Mouse (Mus musculus): ENCODE data around the gene Nsd1. TPM values are rescaled to one million over a fixed set of nuclear protein-coding genes. Genes with fewer than 3 reads are reported as not detected.
A peak's percentile ranks its signal among the peaks of the same experiment; 100 is the strongest.

Gene Nsd1
- total RNA-seq, 2 experiments from 2014 or later = 111 to 124 TPM

GRCm38 (mm10) chr13:55328641-55329040 is 119.1 kb downstream of the Nsd1 start:
- no peak for DNase-seq (ENCODE audit: low spot score in 2 of 2)

DNA sequence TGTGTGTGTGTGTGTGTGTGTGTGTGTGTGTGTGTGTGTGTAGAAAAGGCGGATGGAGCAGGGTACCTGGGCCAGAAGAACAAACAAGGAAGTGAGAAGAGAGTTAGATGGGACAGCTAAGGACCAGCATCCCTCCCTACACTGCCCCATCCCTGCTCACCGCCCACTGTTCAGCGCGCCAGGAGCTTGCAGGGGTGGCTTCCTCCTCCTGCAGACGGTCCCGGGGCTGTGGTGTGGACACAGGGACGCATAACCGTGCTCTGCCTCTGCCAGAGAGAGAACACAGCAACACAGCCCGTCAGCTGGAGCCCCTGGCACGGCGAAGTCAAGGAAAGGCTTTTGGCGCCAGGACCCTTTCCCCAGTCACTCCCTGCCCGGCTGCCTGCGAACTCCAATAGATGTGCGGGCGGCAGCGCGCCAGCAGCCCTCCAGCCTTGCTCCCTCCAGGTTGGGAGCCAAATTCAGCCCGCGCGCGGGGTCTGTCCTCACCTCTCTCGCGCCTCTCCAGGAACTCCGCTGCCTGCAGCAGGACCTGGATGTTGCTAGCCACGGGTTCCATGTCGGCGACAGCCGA is 119.6 kb downstream of the Nsd1 start:
- no peak for DNase-seq (ENCODE audit: low spot score in 2 of 2)

- DNase-seq (ENCODE audit: low spot score in 2 of 2) = peak; percentile 75 to 79
These were observed 120.3 kb downstream of the Nsd1 start, which contains the start of gene Mxd3 for GRCm38 (mm10) chr13:55329683-55330566. Gene Mxd3 (minus strand): TSS chr13:55329823.

DNA sequence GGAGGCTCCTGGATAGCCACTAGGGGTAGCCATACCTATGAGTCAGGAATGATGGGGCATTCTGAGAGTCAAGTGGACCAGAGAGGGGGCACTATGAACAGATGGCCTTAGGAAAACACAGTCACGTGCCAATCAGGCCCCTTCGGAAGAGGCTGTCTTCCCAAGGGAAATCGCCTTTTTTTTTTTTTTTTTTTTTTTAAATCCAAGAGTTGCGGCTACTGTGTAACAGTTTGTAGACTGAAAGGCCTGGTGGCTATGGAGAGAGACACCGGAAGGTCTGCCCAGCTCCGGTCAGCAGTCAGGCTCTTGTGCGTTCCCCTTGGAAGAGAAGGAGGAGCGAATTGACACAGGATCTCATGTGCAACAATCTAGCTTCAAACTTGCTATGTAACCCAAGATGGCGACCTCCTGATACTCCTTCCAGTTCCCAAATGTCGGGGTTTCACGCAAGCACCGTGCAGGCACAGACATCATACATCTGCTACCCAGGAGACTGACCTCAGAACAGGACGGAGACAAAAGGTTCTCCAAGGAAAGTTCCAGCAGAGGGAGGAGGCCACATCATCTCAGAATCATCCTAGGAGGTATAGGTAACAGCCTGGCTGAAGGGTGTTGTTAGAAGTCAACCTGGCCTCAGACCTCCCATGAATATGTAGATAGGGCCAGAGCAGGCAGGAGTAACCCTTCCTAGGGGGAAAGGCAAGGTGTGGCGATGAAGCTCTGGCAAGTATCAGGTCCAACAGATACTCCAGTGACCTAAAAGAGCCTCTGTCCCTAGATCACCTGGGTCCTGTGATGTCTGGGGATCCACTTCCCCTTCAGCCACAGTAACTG is 121.2 kb downstream of the Nsd1 start:
- no peak for DNase-seq (ENCODE audit: low spot score in 2 of 2)

- no peak for DNase-seq (ENCODE audit: low spot score in 2 of 2)
These were observed 122.7 kb downstream of the Nsd1 start for GRCm38 (mm10) chr13:55332331-55332730.

DNA sequence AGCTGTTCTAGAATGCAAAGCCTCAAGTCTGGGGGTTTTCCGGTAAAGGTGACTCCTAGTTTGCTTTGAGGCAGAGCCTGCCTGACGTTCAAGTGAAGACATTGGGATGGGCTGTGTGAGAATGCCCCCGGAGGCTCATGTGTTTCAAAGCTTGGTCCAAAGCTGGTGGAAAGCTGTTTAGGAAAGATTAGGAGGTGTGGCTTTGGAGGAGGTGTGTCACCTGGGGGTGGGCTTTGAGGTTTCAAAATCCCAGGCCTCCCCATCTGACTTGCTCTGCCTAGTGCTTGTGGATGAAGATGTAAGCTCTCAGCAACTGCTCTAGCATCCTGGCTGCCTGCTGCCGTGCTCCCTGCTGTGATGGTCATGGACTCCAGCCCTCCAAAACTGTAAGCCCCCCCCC is 126.1 kb downstream of the Nsd1 start:
- DNase-seq (ENCODE audit: low spot score in 2 of 2) = no peak

GRCm38 (mm10) chr13:55337341-55337975 is 127.9 kb downstream of the Nsd1 start:
- no peak for DNase-seq (ENCODE audit: low spot score in 2 of 2)

- peak in 1 of 2 experiments; percentile 62 for DNase-seq (ENCODE audit: low spot score in 2 of 2)
These were observed 128.8 kb downstream of the Nsd1 start for GRCm38 (mm10) chr13:55338131-55339054.

- DNase-seq (ENCODE audit: low spot score in 2 of 2) = no peak
These were observed 129.7 kb downstream of the Nsd1 start for GRCm38 (mm10) chr13:55339259-55339658.

DNA sequence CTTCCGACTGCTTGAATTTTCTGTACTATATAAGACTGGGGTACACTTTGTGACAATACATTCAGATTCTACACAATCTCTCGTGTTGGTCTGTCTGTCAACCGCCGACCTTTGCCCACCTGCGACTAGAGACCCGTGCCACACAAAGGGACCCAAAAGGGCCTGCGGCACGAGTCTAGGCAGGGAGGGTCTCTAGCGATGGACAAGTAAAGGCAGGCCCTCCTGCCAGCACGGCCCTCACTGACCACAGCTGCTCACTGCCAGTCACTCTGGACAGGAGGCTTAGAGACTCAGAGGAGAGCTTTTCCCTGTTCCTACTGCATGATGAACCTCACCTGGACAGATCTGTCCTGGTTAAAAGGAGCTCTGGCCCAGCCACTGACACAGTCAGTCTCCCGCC is 132.9 kb downstream of the Nsd1 start:
- DNase-seq (ENCODE audit: low spot score in 2 of 2) = no peak

DNA sequence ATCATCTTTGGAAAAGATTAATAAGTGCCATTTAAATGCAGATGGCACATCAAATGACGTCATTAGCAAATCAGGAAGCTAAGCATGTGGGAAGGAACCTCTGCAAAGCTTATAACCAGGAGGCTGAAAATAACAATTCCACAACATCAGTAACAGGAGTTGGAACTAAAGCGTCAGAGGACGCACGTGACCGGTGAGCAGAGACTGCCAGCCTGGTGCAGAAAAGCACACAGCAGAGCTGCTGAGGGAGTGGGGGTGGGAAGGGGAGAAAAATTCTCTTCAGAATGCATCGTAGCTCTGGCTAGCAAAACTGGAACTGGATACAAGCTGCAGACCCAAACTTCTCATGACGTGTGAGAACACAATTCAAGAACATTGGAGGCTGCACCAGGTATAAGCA is 134.7 kb downstream of the Nsd1 start:
- DNase-seq (ENCODE audit: low spot score in 2 of 2) = peak; percentile 57 to 64

DNA sequence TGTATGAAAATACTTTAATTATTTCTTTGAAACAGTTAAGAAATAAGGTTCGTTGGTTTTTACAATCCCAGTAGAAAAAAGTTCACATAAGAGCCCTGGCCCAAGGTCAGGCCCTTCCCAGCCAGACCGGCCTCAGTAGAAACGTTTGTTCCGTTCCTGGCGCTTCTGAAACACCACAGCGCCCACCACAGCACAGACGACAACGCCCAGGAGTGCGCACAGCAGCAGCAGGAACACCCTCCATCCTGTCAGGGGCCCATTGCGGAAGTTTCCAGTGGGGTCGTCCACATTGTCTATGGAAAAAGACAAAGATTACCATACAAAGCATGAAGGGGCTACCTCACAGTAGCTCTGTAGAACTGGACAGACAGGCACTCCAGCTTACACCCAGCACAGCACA is 137.2 kb downstream of the Nsd1 start:
- DNase-seq (ENCODE audit: low spot score in 2 of 2) = no peak

DNA sequence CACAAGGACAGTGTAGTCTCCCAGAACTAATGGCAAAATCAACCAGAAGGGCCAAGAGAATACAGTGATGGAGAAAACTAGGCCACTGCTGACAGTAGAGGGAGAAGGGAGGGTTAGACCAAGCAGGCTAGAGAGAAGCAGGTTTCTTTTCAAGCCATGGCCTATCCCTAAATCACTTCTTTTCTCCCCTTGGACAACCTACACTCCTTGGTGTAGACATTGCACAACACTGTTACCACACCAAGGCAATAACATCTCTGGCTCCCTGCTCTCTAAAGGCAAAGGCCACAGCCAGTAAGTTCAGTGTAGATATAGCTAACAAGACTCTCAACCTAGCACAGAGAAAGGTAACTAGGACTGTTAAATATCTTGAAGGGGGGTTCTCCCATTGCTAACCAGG is 151.6 kb downstream of the Nsd1 start:
- DNase-seq (ENCODE audit: low spot score in 2 of 2) = no peak

DNA sequence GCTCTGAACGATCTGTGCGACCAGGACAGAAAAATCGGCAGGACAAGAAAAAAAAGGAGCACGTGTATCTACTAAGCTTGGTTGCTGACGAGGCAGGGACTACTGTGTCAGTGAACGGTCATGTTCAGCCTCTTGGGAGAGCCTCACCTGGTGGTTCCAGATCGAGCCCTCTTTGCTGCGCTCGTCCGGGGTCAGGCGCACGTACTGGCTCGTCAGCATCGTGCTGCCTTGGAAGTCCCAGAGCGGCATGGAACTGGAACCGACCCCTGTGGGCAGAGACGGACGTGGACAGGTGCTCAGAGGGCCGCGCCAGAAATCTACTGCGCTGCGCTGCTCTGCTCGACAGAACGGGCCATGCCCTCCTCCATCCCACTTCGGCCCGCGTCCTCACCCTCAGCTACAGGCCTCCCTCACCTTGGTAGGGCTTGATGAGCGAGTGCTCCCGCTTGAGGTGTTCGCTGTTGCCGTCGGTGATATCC is 152.4 kb downstream of the Nsd1 start:
- no peak for DNase-seq (ENCODE audit: low spot score in 2 of 2)

GRCm38 (mm10) chr13:55362453-55363060 is 153.0 kb downstream of the Nsd1 start, which contains the start of gene Lman2:
Gene Lman2 (minus strand): TSS chr13:55362783.
- peak; percentile 98 to 99 for DNase-seq (ENCODE audit: low spot score in 2 of 2)
